Mouse (Mus musculus) MEL (cell line): Measurements from ENCODE around the gene Abcc4. TPM values are rescaled to one million over a fixed set of nuclear protein-coding genes. Genes with fewer than 3 reads are reported as not detected.

Experiments used
- DNase-seq: peaks from one replicate; pipeline ENCODE4 v3.0.0; 2011; ENCODE audit warnings: low read depth, low spot score
- H3K27ac ChIP-seq: 2 replicates; pipeline ENCODE4 v1.5.1; 2012; ENCODE audit warnings: low read depth, mild to moderate bottlenecking, control low read depth, low read length, moderate library complexity; ENCODE audit not compliant: control insufficient read depth
- H3K27me3 ChIP-seq, 2 experiments: fragments of 150-350 bp in 1 of 2; sonication (generic) in 1 of 2; 2 replicates each; pipeline ENCODE4 v1.6.1; 2012; ENCODE audit warnings: low read length in 2 of 2, mild to moderate bottlenecking in 2 of 2, improper control_type of control experiment in 1 of 2, moderate library complexity in 1 of 2; ENCODE audit not compliant: insufficient read depth in 2 of 2, control insufficient read depth in 1 of 2
- H3K36me3 ChIP-seq, 2 experiments: 2 replicates each; pipeline ENCODE4 v1.6.1; 2012 to 2014; ENCODE audit warnings: low read length in 2 of 2, improper control_type of control experiment in 1 of 2, inconsistent platforms in 1 of 2, mild to moderate bottlenecking in 1 of 2; ENCODE audit not compliant: insufficient read depth in 2 of 2, control insufficient read depth in 1 of 2
- H3K4me1 ChIP-seq, 2 experiments: fragments of 150-350 bp in 1 of 2; sonication (generic) in 1 of 2; 2 replicates each; pipeline ENCODE4 v1.6.1; 2012; ENCODE audit warnings: low read length in 2 of 2, improper control_type of control experiment in 1 of 2, mild to moderate bottlenecking in 1 of 2; ENCODE audit not compliant: insufficient read depth in 2 of 2, control insufficient read depth in 1 of 2
- H3K4me3 ChIP-seq, 2 experiments: fragments of 150-350 bp in 1 of 2; sonication (generic) in 1 of 2; 2 replicates each; pipeline ENCODE4 v1.5.1; 2012; ENCODE audit warnings: low read depth in 2 of 2, low read length in 2 of 2, mild to moderate bottlenecking in 2 of 2, moderate library complexity in 2 of 2, control low read depth in 1 of 2, improper control_type of control experiment in 1 of 2; ENCODE audit not compliant: control insufficient read depth in 1 of 2, insufficient read depth in 1 of 2
- H3K79me2 ChIP-seq: 2 replicates; pipeline ENCODE4 v1.6.1; 2012; ENCODE audit warnings: mild to moderate bottlenecking, low read length, moderate library complexity; ENCODE audit not compliant: control insufficient read depth, poor library complexity, insufficient read depth
- H3K9ac ChIP-seq: 2 replicates; pipeline ENCODE4 v1.6.1; 2012; ENCODE audit warnings: low read depth, mild to moderate bottlenecking, control low read depth, low read length, moderate library complexity; ENCODE audit not compliant: control insufficient read depth, poor library complexity, severe bottlenecking
- H3K9me3 ChIP-seq: fragments of 150-350 bp; sonication (generic); replicated peaks from 2 replicates; pipeline ENCODE4 v1.6.1; 2012; ENCODE audit warnings: mild to moderate bottlenecking, low read length, improper control_type of control experiment, moderate library complexity; ENCODE audit not compliant: insufficient read depth
- CTCF ChIP-seq, 3 experiments: IDR thresholded peaks in 2 of 3; conservative IDR thresholded peaks in 1 of 3; 2 replicates each; pipeline ENCODE4 v1.5.1; 2011 to 2012; ENCODE audit warnings: low read length in 3 of 3, low read depth in 2 of 3, mild to moderate bottlenecking in 2 of 3, improper control_type of control experiment in 1 of 3, inconsistent platforms in 1 of 3, mixed read lengths in 1 of 3, moderate library complexity in 1 of 3; ENCODE audit not compliant: control insufficient read depth in 1 of 3, insufficient read depth in 1 of 3, poor library complexity in 1 of 3, severe bottlenecking in 1 of 3
- E2F4 ChIP-seq: IDR thresholded peaks from 2 replicates; pipeline ENCODE4 v1.6.1; 2011; ENCODE audit warnings: low read depth, low read length, improper control_type of control experiment, borderline replicate concordance
- GATA1 ChIP-seq: IDR thresholded peaks from 2 replicates; pipeline ENCODE4 v1.6.1; 2011; ENCODE audit warnings: low read depth, low read length, improper control_type of control experiment
- KAT2A ChIP-seq: conservative IDR thresholded peaks from 2 replicates; pipeline ENCODE4 v1.6.1; 2012; ENCODE audit warnings: low read depth, low read length, improper control_type of control experiment, inconsistent platforms
- MXI1 ChIP-seq: IDR thresholded peaks from 2 replicates; pipeline ENCODE4 v1.6.1; 2011; ENCODE audit warnings: mild to moderate bottlenecking, low read depth, low read length, improper control_type of control experiment
- MYB ChIP-seq: IDR thresholded peaks from 2 replicates; pipeline ENCODE4 v1.6.1; 2011; ENCODE audit warnings: mild to moderate bottlenecking, low read depth, low read length, improper control_type of control experiment
- NRF1 ChIP-seq: IDR thresholded peaks from 2 replicates; pipeline ENCODE4 v1.6.1; 2014; ENCODE audit warnings: low read depth, mild to moderate bottlenecking, inconsistent platforms, low read length, improper control_type of control experiment, moderate library complexity; ENCODE audit not compliant: poor library complexity, insufficient read depth, severe bottlenecking
- POLR2AphosphoS2 ChIP-seq: IDR thresholded peaks from 2 replicates; pipeline ENCODE4 v1.6.1; 2011; ENCODE audit warnings: low read length, improper control_type of control experiment
- RAD21 ChIP-seq: IDR thresholded peaks from 2 replicates; pipeline ENCODE4 v1.6.1; 2011; ENCODE audit warnings: mild to moderate bottlenecking, low read depth, low read length, improper control_type of control experiment
- RCOR1 ChIP-seq: IDR thresholded peaks from 2 replicates; pipeline ENCODE4 v1.6.1; 2012; ENCODE audit warnings: low read depth, mild to moderate bottlenecking, inconsistent platforms, low read length, improper control_type of control experiment
- TAL1 ChIP-seq: IDR thresholded peaks from 2 replicates; pipeline ENCODE4 v1.6.1; 2012; ENCODE audit warnings: mild to moderate bottlenecking, inconsistent platforms, low read length, moderate library complexity, mixed read lengths
- TBP ChIP-seq: IDR thresholded peaks from 2 replicates; pipeline ENCODE4 v1.8.0; 2011; ENCODE audit warnings: low read depth, low read length, improper control_type of control experiment
- USF1 ChIP-seq: IDR thresholded peaks from 2 replicates; pipeline ENCODE4 v1.6.1; 2014; ENCODE audit warnings: low read depth, mild to moderate bottlenecking, inconsistent platforms, low read length, improper control_type of control experiment, moderate library complexity
- USF2 ChIP-seq, 2 experiments: IDR thresholded peaks; 2 replicates each; pipeline ENCODE4 v1.6.1; 2011 to 2012; ENCODE audit warnings: improper control_type of control experiment in 2 of 2, low read length in 2 of 2, borderline replicate concordance in 1 of 2, inconsistent platforms in 1 of 2, low read depth in 1 of 2, mild to moderate bottlenecking in 1 of 2; ENCODE audit not compliant: insufficient read depth in 1 of 2
- ZMIZ1 ChIP-seq: IDR thresholded peaks from 2 replicates; pipeline ENCODE4 v1.6.1; 2012; ENCODE audit warnings: low read depth, mild to moderate bottlenecking, inconsistent platforms, low read length, improper control_type of control experiment, moderate library complexity
- polyA plus RNA-seq, 2 experiments: library from polyadenylated mRNA; stranded (reverse) in 1 of 2; unstranded in 1 of 2; fragments of >175 nt in 1 of 2; fragments of >200 nt in 1 of 2; gene quantifications; 2 replicates each; pipeline versions ENCODE4 v1.2.1 to v1.2.4; 2012; ENCODE audit warnings: low replicate concordance in 2 of 2, low read depth in 1 of 2; ENCODE audit not compliant: insufficient read length in 2 of 2, insufficient read depth in 1 of 2, missing spikeins in 1 of 2
- total RNA-seq: library from RNA; depleted of rRNA; stranded (reverse); fragments of 300-350 nt; gene quantifications from 2 replicates; pipeline ENCODE4 v1.2.3, GENCODE M21; 2012

The Abcc4 gene
- total and polyA plus RNA-seq, 3 experiments = 7.1 to 8.4 TPM; not detected in 1

- Histone ChIP-seq H3K27ac (no peak overlapping the region), H3K9ac (no peak overlapping the region), H3K79me2 (no peaks in the 10 kb centered on the region), H3K36me3 (peaks cover 0 to 12% of the 10 kb centered on the region in 2 experiments; a peak in 2 of 4 replicates), H3K27me3 (no peaks in the 10 kb centered on the region), H3K9me3 (no peaks in the 10 kb centered on the region)
- DNase-seq = no peak
- TF ChIP-seq MXI1 (no peak), RCOR1 (no peak), MYB (no peak), E2F4 (no peak)
- TF ChIP-seq, all 39 proteins: peak for 0
- peaks cover 6 to 26% of the 10 kb centered on the region in 2 experiments for H3K4me1 ChIP-seq
- H3K4me3 ChIP-seq = no peak overlapping the region
Measured at GRCm38 (mm10) chr14:118654903-118655302, 51.1 kb downstream of the Abcc4 start.

- Histone ChIP-seq H3K4me1 (peaks cover 3 to 12% of the 10 kb centered on the region in 2 experiments), H3K27me3 (no peaks in the 10 kb centered on the region), H3K27ac (no peak overlapping the region), H3K36me3 (peaks cover 0 to 8% of the 10 kb centered on the region in 2 experiments; a peak in 2 of 4 replicates), H3K9me3 (no peaks in the 10 kb centered on the region), H3K79me2 (no peaks in the 10 kb centered on the region), H3K9ac (no peak overlapping the region), H3K4me3 (no peak overlapping the region)
- no peak for DNase-seq
- no peak for TF ChIP-seq TBP
- no peak for TF ChIP-seq E2F4
- no peak for TF ChIP-seq TAL1
- no peak for TF ChIP-seq RCOR1
- TF ChIP-seq CTCF (IDR thresholded peaks at IDR 0.05 in 2 of 3, conservative IDR thresholded peaks at IDR 0.05 in 1 of 3; ENCODE audit: control insufficient read depth in 1 of 3, insufficient read depth in 1 of 3, low read depth in 2 of 3, low read length in 3 of 3, poor library complexity in 1 of 3, severe bottlenecking in 1 of 3) = no peak
- TF ChIP-seq ZMIZ1 = no peak
- no peak for TF ChIP-seq GATA1
- no peak for TF ChIP-seq MXI1
- no peak for TF ChIP-seq RAD21
Measured at GRCm38 (mm10) chr14:118651704-118652439, 54.1 kb downstream of the Abcc4 start.

GRCm38 (mm10) chr14:118649895-118650256, 56.1 kb downstream of the Abcc4 start:
- Histone ChIP-seq H3K36me3 (peaks cover 0 to 8% of the 10 kb centered on the region in 2 experiments; a peak in 2 of 4 replicates), H3K79me2 (no peaks in the 10 kb centered on the region), H3K27me3 (no peaks in the 10 kb centered on the region), H3K9ac (peak overlapping the region; percentile 18; the same call in 1 of the 2 replicates), H3K9me3 (no peaks in the 10 kb centered on the region), H3K4me1 (peaks cover 2 to 6% of the 10 kb centered on the region in 2 experiments; a peak in 3 of 4 replicates), H3K4me3 (no peak overlapping the region; a peak in 1 of 4 replicates), H3K27ac (peak overlapping the region; percentile 47)
- no peak for DNase-seq
- TF ChIP-seq POLR2AphosphoS2 (no peak), USF2 (IDR thresholded peaks at IDR 0.05; ENCODE audit: borderline replicate concordance in 1 of 2, insufficient read depth in 1 of 2, low read depth in 1 of 2, low read length in 2 of 2) (no peak), NRF1 (no peak), KAT2A (no peak), USF1 (no peak), MYB (no peak)
